Mouse (Mus musculus): ENCODE measurements around the gene Prkar2a. TPM values are rescaled to one million over a fixed set of nuclear protein-coding genes. Genes with fewer than 3 reads are reported as not detected.

The Prkar2a gene
- polyA plus RNA-seq (2017; shearing (Covaris generic)) = 33.7 TPM

DNA sequence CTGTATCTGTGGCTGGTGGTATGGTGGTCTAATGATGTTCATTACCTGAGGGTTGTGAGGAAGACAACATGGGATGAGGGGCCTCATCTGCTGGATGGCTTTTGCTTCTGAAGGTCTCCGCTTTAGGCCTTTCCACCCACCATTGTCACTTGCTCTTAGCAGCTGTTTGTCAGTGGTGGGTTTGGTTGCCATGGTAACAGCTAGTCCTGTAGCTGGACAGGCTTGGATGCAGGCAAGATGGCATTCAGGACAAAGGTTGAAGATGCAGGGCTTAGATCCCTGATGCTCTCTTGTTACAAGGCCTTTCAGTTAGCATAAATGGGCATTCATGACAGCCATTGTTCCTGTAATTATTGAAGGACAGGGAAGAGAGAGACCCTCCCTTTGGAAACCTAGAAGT, at the start of gene Prkar2a:
Gene Prkar2a, plus strand, starts transcription at position 209 of the 400 bp plus-strand sequence.

DNA sequence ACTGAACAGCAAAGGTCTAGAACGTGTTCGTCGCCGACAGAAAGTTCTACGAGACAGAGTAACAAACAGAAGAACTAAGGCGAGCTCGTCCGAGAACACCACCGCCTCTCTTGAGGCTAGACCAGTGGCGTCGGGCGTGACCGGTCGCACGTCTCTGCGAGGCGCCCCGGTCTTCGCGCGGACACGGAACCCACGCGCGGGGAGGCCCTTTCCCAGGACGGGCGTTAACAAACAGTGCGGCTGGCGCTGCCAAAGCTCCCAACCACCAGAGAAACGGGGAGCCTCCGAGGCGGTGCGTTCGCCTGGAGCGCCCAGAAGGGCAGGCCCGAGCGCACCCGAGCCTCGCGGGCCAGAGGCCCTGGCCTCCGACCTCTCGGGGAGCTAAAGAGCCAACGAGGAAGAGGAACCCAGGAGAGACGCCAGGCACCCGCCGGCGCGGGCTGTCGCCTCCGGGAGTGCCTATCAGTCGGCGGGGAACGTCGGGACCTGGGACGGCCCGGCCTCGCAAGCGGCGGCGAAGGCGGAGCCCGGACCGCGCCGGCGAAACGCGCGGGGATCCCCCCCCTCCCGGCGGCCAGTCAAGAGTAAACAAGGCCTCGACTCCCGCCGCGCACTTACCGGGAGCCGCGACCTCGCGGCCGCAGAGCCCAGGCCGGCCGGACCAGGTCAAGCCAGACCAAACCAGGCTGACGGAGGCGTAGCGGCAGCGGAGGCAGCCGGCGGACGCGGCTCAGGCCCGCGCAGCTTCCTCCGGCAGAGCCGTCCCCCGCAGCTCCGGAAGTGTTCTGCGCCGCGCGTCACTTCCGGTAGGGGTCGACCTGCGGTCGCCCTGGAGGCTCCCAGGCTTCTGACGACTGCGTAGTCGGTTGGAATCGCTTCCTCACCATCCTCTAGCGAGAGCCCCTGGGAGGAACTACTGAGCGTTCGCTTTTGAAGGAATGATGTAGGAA, 40.2 kb upstream of the Prkar2a start, which contains the start of gene Arih2:
Gene Arih2, minus strand, starts transcription at position 776 of the 950 bp plus-strand sequence.

DNA sequence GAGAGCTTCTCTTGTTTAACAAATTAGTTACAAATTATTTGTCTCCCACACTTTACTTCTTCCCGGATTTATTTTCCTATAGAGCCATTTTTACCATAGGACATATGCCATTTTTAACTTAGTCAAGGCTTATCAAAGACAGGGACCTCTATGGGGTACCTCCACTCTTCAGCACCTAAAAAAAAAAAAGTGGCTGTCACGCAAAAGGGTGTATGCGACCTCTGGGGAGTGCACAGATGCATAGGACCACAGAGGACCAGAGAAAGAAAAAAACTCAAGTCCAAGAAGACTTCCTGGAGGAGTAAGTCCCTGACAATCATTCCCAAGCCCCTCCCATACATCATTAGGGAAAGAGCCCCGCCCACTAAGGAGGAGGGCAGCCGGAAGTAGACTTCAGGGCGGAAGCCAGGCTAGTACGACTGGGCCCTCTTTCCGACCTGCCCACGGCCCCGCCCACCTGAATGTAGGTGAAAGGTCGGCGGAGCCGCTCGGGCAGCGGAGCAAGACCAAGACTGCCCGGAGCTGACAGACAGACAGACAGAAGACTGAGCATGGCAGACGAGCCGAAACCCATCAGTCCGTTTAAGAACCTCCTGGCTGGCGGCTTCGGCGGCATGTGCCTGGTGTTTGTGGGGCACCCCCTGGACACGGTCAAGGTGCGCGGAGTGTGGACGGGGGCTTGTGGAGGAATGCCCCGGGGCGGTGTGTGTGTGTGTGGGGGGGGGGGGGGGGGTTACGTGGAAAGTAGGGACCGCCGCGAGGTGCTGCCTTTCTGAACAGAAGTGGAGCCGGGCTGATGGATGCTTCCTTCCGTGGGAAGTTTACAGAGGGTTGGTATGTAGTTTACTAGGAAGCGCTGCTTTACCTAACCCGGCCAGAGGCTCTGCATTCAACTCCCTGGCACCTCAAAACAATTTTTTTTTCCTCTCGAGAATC, 27.2 kb upstream of the Prkar2a start, which contains the start of gene Slc25a20:
Gene Slc25a20, plus strand, starts transcription at position 412 of the 936 bp plus-strand sequence.

DNA sequence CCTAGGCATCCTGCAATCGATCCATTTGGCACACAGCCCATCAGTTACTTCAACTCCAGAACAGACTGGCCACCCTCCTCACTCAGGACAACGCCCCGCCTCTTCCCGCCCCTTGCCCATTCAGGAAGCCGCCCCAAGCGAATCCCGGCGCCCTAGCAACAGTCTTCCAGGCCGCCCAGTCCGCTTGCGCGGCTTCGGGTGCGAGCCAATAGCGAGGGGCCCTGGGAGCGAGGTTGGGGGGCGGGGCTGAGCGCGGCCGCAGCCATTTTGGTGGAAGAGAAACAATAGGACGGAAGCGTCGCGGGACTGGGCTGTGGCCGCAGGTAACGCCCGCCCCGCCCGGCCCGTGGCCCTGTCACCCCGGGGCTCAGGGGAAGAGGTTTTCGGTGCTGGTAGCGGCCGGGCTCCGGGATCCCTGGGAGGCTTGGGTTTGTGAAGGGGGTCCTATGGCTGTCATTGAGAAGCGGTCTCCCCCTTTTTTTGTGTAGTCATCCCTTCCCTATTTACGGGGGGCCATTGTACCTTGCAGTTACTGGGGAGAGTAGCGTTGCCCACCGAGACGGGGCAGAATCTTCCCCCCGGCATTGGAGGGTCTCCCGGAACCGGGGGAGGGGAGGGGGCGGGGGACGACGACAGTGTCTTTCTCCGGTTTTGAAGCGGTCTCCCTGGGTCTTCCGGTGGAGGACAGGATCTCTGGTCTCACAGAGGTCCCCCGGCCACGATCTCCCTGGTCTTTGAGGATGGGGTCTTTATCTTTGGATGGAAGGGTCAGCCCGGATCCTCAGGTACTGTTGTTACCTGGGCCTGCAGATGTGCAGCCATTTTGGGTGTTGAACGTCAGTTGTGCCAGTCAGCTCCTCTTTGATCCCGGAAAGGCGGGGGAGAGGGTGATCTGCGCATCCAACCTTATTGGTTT, 94.7 kb downstream of the Prkar2a start, which contains the start of gene Ip6k2:
Gene Ip6k2, plus strand, starts transcription at position 249 of the 916 bp plus-strand sequence.

Other genes starting within 250 kb of the Prkar2a start
- 27.8 TPM for gene Ccdc71, start 228.8 kb upstream of the Prkar2a start, polyA plus RNA-seq (2017; shearing (Covaris generic))
- gene Klhdc8b, start 227.7 kb upstream of the Prkar2a start, polyA plus RNA-seq (2017; shearing (Covaris generic)) = 9.5 TPM
- 0.46 TPM for gene Lamb2, start 209.6 kb upstream of the Prkar2a start, polyA plus RNA-seq (2017; shearing (Covaris generic))
- gene Usp19, start 198.7 kb upstream of the Prkar2a start, polyA plus RNA-seq (2017; shearing (Covaris generic)) = 150 TPM
- gene Qars, start 181.6 kb upstream of the Prkar2a start, polyA plus RNA-seq (2017; shearing (Covaris generic)) = 68.2 TPM
- gene Qrich1, start 172.5 kb upstream of the Prkar2a start, polyA plus RNA-seq (2017; shearing (Covaris generic)) = 165 TPM
- gene Impdh2, start 129.0 kb upstream of the Prkar2a start, polyA plus RNA-seq (2017; shearing (Covaris generic)) = 115 TPM
- gene Ndufaf3, start 121.9 kb upstream of the Prkar2a start, polyA plus RNA-seq (2017; shearing (Covaris generic)) = 27.1 TPM
- gene Dalrd3, start 119.4 kb upstream of the Prkar2a start, polyA plus RNA-seq (2017; shearing (Covaris generic)) = 62.4 TPM
- 25.4 TPM for gene Wdr6, start 110.6 kb upstream of the Prkar2a start, polyA plus RNA-seq (2017; shearing (Covaris generic))
- gene P4htm, start 91.6 kb upstream of the Prkar2a start, polyA plus RNA-seq (2017; shearing (Covaris generic)) = 8.5 TPM
- gene Arih2, start 39.9 kb upstream of the Prkar2a start, polyA plus RNA-seq (2017; shearing (Covaris generic)) = 202 TPM
- gene Slc25a20, start 27.2 kb upstream of the Prkar2a start, polyA plus RNA-seq (2017; shearing (Covaris generic)) = 19.9 TPM
- 33.8 TPM for gene Ip6k2, start 94.5 kb downstream of the Prkar2a start, polyA plus RNA-seq (2017; shearing (Covaris generic))
- gene Nckipsd, start 119.1 kb downstream of the Prkar2a start, polyA plus RNA-seq (2017; shearing (Covaris generic)) = 11.2 TPM
- gene Celsr3, start 137.0 kb downstream of the Prkar2a start, polyA plus RNA-seq (2017; shearing (Covaris generic)) = 0.06 TPM
- 10.1 TPM for gene Slc26a6, start 164.0 kb downstream of the Prkar2a start, polyA plus RNA-seq (2017; shearing (Covaris generic))
- not detected for gene Tmem89, start 225.3 kb downstream of the Prkar2a start, polyA plus RNA-seq (2017; shearing (Covaris generic))
- gene Uqcrc1, start 247.3 kb downstream of the Prkar2a start, polyA plus RNA-seq (2017; shearing (Covaris generic)) = 241 TPM